Comparison of ENCODE assay signal across 9 mouse cellular contexts in genomic region chr11:100893482-100893881, GRCm38 (mm10). TPM values are rescaled to one million over a fixed set of nuclear protein-coding genes. Genes with fewer than 3 reads are reported as not detected.
DNase-seq lines count a peak whose midpoint lies in the region; ATAC-seq lines count a peak whose summit lies in the region.
"Had no signal": no experiment of that assay in that cellular context is flagged by ENCODE, and none has a peak within 500 bp of the region (broad histone marks: within the 10 kb centered on the region; RNA-seq: fewer than 3 reads in every experiment).

No protein-coding gene starts in this region.

- no peak overlapping the region for H3K27ac ChIP-seq in embryonic facial prominence, embryonic 10.5 days (replicated peaks)
- H3K27ac ChIP-seq in limb, embryonic 10.5 days: no peak overlapping the region
- H3K27ac ChIP-seq: embryonic facial prominence, embryonic 13.5 days had no signal

- peak; percentile 82 for ATAC-seq in monocyte, adult 5-6 weeks (replicated peaks; ENCODE audit: insufficient number of reproducible peaks, low FRiP score, low TSS enrichment, poor library complexity, severe bottlenecking)

- peaks cover 6% of the 10 kb centered on the region; the same call in 1 of the 2 replicates for H3K27me3 ChIP-seq in embryonic facial prominence, embryonic 10.5 days (replicated peaks; ENCODE audit: low read depth, poor library complexity, severe bottlenecking)
- H3K27me3 ChIP-seq in limb, embryonic 10.5 days (ENCODE audit: low read depth, poor library complexity, severe bottlenecking): no peaks in the 10 kb centered on the region
- no peaks in the 10 kb centered on the region for H3K27me3 ChIP-seq in splenic B cell, adult 2 months (ENCODE audit: control insufficient read depth, insufficient read depth, low read length, poor library complexity, severe bottlenecking)
- H3K27me3 ChIP-seq: embryonic facial prominence, embryonic 13.5 days had no signal

- DNase-seq in 3T3-L1 (ENCODE audit: low read depth, low spot score): peak; percentile 95
- peak; percentile 90 for DNase-seq in adrenal gland, adult 2 months
- peak; percentile 87 for DNase-seq in embryonic facial prominence, embryonic 10.5 days (ENCODE audit: low spot score)
- peak; percentile 71 for DNase-seq in gonadal fat pad, adult 2 months (ENCODE audit: low read depth)
- DNase-seq in kidney, adult 18-20 months: peak; percentile 90
- peak; percentile 87 for DNase-seq in limb, embryonic 10.5 days (ENCODE audit: low spot score)
- DNase-seq in splenic B cell, adult 2 months (ENCODE audit: low read depth, low spot score): peak; percentile 95

- peaks cover 14% of the 10 kb centered on the region for H3K4me1 ChIP-seq in embryonic facial prominence, embryonic 10.5 days
- H3K4me1 ChIP-seq in limb, embryonic 10.5 days: 0 out of 2 replicates have a peak, but pooled peaks cover 2% of the 10 kb centered on the region

- H3K9me3 ChIP-seq in embryonic facial prominence, embryonic 10.5 days: no peaks in the 10 kb centered on the region
- no peaks in the 10 kb centered on the region for H3K9me3 ChIP-seq in limb, embryonic 10.5 days (replicated peaks)
- H3K9me3 ChIP-seq: embryonic facial prominence, embryonic 13.5 days had no signal

- no peaks in the 10 kb centered on the region; the same call in 1 of the 2 replicates for H3K36me3 ChIP-seq in embryonic facial prominence, embryonic 10.5 days (replicated peaks)
- H3K36me3 ChIP-seq in limb, embryonic 10.5 days: peaks cover 40% of the 10 kb centered on the region
- peaks cover 21% of the 10 kb centered on the region for H3K36me3 ChIP-seq in splenic B cell, adult 2 months (ENCODE audit: control insufficient read depth, insufficient read depth, low read length, poor library complexity, severe bottlenecking)

- 12% methylated on average over 9 of the region's 9 CpGs for WGBS in embryonic facial prominence, embryonic 10.5 days
- 14% methylated on average over 9 of the region's 9 CpGs for WGBS in limb, embryonic 10.5 days

- H3K4me3 ChIP-seq in embryonic facial prominence, embryonic 10.5 days: no peak overlapping the region; the same call in 1 of the 2 replicates
- H3K4me3 ChIP-seq in limb, embryonic 10.5 days: no peak overlapping the region
- H3K4me3 ChIP-seq: embryonic facial prominence, embryonic 13.5 days had no signal

RNA-seq across cellular contexts. Expression of gene Stat5a, which starts 34.3 kb away (rescaled TPM):
- total RNA-seq in adrenal gland, adult 2 months (2021): 10 to 100 TPM; 27.0 to 38.0 TPM
- polyA plus RNA-seq in adrenal gland, adult 2 months (2012; rRNA removed): 45.1 and 51.2 TPM in 2 replicates
- polyA plus RNA-seq in embryonic facial prominence, embryonic 10.5 days (2016; fragmentation: Nextera tagmentation; extraction: Ambion mirVana): 1.7 and 1.9 TPM in 2 replicates
- 44.0 and 51.7 TPM in 2 replicates for polyA plus RNA-seq in gonadal fat pad, adult 2 months (2012; rRNA removed)
- 2.1 and 2.7 TPM in 2 replicates for polyA plus RNA-seq in limb, embryonic 10.5 days (2016; fragmentation: Nextera tagmentation; extraction: Ambion mirVana)
- 20.0 to 28.0 TPM (median 25.1 TPM) in 3 replicates for total RNA-seq in monocyte, adult 5-6 weeks (2017)

RNA-seq across cellular contexts. Expression of gene Stat5b, which starts 43.0 kb away (rescaled TPM):
- 10 to 100 TPM; 60.3 to 65.3 TPM for total RNA-seq in adrenal gland, adult 2 months (2021)
- polyA plus RNA-seq in adrenal gland, adult 2 months (2012; rRNA removed): 43.8 and 53.8 TPM in 2 replicates
- 14.4 and 14.9 TPM in 2 replicates for polyA plus RNA-seq in embryonic facial prominence, embryonic 10.5 days (2016; fragmentation: Nextera tagmentation; extraction: Ambion mirVana)
- 28.7 and 32.8 TPM in 2 replicates for polyA plus RNA-seq in gonadal fat pad, adult 2 months (2012; rRNA removed)
- 15.4 and 15.6 TPM in 2 replicates for polyA plus RNA-seq in limb, embryonic 10.5 days (2016; fragmentation: Nextera tagmentation; extraction: Ambion mirVana)
- 71.6 to 86.1 TPM (median 75.5 TPM) in 3 replicates for total RNA-seq in monocyte, adult 5-6 weeks (2017)

RNA-seq across cellular contexts. Expression of gene Stat3, which starts 45.9 kb away (rescaled TPM):
- 10 to 100 TPM; 76.6 to 79.4 TPM for total RNA-seq in adrenal gland, adult 2 months (2021)
- 45.4 and 54.9 TPM in 2 replicates for polyA plus RNA-seq in adrenal gland, adult 2 months (2012; rRNA removed)
- 22.5 and 22.8 TPM in 2 replicates for polyA plus RNA-seq in embryonic facial prominence, embryonic 10.5 days (2016; fragmentation: Nextera tagmentation; extraction: Ambion mirVana)
- polyA plus RNA-seq in gonadal fat pad, adult 2 months (2012; rRNA removed): 106 and 115 TPM in 2 replicates
- polyA plus RNA-seq in limb, embryonic 10.5 days (2016; fragmentation: Nextera tagmentation; extraction: Ambion mirVana): 20.7 and 30.2 TPM in 2 replicates
- 328 to 413 TPM (median 368 TPM) in 3 replicates for total RNA-seq in monocyte, adult 5-6 weeks (2017)

Comparison
In these comparisons a context has a peak if more than half of its experiments do, and no peak if none do; other contexts are left out.
1. RNA of gene Stat5a, which starts 34.3 kb away (polyA plus RNA-seq): 44.0 to 51.7 TPM in gonadal fat pad, adult 2 months and 45.1 to 51.2 TPM in adrenal gland, adult 2 months; 2.1 to 2.7 TPM in limb, embryonic 10.5 days and 1.7 to 1.9 TPM in embryonic facial prominence, embryonic 10.5 days; every median in the first group is over 10 times any median in the second.
2. Peak in every context shown above with its lines, with median percentiles within 50 percentile points of each other: DNase-seq.